Mouse (Mus musculus) monocyte, adult 2 months (primary cell): ENCODE measurements around the gene Zfp677.
"Not testable (repeated sequence)": the region's sequence is repeated elsewhere in the genome, so short reads cannot be mapped to it uniquely, and the experiment has no call there.

Source experiments
- DNase-seq, 2 experiments: peaks; one replicate each; pipeline ENCODE4 v3.0.0; 2022; ENCODE audit warnings: low spot score in 2 of 2, low read depth in 1 of 2

Zfp677 gene

DNA sequence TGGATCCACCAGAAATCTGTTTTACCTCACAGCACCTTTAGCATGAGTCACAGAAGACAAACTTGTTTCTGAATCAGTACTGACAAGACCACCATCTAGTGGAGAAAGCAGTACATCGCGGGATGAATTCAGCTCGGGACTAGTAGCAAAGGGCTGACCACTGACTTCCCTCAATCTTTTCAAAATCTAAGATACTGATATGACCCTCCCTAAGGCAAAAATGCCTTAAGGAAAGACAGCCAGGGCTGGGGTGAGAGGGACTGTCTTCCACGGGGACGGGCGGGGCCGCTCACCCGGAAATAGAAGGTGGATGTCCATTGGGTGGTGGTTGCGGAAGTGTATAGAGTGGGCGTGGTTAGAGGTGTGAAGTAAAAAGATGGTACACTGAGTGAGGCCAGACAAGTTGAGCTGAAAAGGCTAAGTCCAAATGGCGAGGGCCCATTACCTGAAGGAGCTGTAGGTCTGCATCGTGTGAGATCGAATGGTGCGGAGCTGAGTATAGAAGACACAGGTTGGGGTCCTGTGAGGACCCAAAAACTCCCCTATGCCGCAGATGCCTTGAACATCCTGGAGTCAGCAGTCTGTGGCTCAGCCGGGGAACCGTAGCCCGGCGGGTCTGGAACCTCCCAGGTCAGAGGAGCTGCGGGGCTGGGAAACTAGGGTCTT, at the start of gene Zfp677:
Gene Zfp677, plus strand, starts transcription at position 358 of the 666 bp plus-strand sequence.
- peak; percentile 30 to 49 for DNase-seq

DNA sequence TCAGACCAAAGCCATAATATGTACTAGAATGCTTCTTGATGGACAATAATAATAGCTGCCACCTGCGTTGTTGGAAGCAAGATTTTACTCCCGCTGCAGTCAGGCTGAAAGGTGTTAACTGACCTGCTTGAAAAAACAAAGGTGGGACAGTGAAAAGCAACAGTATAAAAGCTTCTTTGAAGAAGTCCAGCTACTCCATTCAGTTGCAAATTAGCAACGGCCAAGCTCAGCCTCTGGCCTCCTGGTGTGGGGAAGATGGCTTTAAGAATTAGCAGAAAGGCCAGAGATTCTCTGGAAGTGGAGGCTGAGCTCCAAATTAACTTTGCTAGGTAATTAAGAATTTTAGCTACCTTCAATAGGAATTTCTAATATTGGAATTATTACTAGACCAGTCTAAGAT, 15.5 kb upstream of the Zfp677 start:
- not testable (repeated sequence) for DNase-seq

DNA sequence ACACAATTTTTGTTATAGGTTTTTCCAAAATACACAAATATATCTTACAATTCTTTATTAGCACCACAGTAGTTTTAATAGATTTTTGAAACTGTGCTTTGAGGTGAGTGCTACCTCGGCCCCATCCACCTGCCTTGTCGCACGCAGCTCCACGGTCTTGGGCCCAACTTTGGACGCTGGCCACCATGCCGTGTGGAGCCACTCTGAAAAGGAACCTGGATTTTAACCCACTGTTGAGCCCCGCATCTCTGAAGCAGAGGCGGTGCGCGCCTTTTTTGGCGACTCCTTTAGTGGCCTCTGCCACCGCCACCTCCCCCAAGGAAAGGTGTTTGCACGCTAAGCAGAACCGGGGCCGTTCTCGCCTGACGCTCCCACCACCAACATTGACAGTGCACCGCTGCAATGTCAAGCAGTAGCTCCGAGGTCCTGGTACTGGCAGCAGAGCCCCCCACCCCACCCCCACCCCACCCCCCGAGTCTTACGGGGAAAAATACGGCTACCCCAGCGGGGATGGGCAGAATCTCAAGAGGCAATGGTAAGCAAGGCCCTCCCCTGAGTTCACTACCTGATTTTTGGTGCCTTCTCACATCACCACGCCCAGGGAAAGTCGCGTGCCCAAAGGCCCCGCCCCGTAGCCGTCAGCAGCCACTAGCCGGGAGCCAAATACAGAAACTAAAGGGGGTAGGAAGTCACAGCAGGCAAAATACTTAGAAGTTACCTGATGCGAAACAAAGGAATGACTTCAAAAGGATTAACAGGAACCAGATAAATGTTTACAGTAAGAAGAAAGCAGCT, 13.4 kb upstream of the Zfp677 start:
- DNase-seq, result no peak

DNA sequence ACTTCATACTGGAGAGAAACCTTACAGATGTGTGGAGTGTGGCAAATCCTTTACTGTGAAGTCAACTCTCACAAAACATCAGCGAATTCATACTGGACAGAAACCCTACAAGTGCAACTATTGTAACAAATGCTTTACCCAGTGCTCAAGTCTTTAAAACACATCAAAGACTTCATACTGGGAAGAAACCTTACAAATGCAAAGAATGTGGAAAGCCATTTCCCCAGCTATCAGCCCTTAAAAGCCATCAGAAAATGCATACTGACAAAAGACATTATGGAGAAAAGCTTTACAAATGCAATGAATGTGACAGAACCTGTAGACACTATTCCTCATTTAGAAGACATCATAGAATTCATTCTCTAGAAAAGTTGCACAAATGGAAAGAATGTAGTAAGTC, 8.2 kb upstream of the Zfp677 start:
- DNase-seq, result no peak

DNA sequence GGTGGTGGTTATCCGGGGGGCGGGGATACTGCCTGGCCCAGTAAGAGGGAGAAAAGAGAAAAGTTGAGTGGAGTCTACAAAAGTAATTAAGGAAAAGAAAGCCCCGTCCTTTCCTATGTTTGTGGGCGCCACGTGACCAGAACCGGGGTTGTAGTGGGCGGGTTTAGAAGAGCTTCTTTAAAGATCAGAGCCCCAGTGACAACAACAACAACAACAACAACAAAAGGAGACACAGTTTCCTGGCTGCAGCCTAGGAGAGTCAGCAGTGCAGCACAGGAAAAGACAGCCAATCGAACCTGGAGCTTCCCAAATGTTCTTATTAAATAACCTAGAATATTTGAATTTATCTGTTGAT, 486 bp downstream of the Zfp677 start:
- no peak for DNase-seq

DNA sequence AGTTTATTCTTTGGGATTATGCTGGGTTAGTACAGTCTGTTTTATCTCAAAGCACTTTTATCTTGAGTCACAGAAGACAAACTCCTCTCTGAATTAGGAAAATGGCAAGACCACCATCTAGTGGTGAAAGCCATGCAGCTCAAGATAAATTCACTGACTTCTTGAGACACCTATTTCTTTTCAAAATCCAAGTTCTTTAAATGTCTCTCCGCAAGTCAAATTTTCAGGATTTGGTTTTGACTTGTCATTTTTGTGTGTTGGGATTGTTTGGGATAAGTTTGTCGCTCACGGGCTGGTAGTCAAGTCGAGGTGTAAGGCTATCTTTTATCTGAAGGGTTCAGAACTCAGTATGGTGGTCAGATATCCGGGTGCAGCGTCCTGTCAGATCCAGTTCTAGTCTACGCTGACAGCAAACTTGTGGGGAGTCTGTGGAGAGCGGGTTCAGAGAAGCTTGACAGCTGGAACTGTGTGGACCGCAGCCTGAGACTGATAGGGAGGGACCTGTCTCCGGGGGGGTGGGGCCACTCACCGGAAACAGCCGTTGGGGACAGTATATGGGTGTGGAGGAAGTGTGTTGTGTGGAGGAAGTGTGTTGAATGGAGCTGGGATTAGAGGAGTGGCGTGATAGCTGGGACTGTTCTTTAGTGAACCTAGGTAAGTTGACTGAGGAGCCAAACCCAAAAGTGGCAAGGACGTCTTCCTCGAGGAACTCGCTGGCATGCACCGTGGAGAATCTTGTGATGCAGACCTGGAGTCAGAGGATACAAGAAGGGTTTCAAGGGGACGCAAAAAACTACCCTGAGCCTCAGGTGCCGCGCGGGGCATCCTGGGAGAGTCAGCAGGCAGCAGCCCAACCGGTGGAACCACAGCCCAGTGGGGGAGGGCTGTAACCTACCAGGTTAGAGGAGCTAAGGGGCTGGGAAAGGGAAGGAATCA, 39.4 kb downstream of the Zfp677 start, which contains the start of gene Zfp54:
Gene Zfp54, plus strand, starts transcription at position 564 of the 936 bp plus-strand sequence.
- peak; percentile 17 to 21 for DNase-seq

DNA sequence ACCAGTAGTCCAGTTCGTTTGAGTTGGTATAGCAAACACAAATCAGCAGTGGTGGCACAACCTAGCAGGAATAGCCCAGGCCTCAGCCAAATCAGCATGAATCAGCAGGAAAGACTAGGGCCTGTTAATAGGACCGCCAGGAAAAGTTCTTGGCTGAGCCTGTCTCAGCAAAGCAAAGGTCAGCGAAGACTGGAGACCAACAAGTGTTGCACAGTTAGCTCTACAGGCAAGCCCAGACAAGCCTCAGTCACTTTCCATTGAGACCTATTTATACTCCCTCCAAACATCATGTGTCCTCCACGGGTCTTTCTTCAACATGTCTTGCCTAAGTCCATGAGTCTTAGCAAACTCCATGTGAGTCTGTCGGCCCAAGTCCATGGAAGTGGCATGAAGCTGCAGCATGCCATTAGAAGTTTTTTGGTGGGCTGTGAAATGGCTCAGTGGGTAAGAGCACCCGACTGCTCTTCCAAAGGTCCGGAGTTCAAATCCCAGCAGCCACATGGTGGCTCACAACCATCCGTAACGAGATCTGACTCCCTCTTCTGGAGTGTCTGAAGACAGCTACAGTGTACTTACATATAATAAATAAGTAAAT, 55.4 kb downstream of the Zfp677 start:
- not testable (repeated sequence) for DNase-seq
